Mouse (Mus musculus): ENCODE results near the gene Pald1. TPM values are rescaled to one million over a fixed set of nuclear protein-coding genes. Genes with fewer than 3 reads are reported as not detected.

The Pald1 gene
- polyA plus RNA-seq, 1 experiment from 2014 or later: 3.7 TPM

DNA sequence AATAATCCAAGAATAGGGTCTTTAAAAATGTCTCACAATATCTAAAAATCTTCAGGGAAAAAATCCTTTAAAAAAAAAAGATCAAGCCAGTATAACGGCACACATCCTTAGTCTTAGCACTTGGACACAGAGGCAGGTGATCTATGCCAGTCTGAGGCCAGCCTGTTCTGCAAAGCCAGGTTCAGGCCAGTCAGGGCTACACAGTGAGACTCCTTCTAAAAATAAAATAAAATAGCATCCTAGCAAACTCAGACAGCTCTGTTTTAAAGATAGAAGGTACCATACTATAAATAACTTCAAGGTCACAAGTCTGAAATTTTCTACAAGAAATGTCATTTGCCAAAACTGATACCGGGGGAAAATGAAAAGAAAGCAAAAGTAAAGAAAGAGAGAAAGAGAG lies 93.3 kb downstream of the Pald1 start:
- H3K27ac ChIP-seq (ENCODE audit: low read depth): no peak overlapping the region
- H3K9ac ChIP-seq (replicated peaks): no peak overlapping the region
- 63% methylated on average over 2 of the region's 2 CpGs for WGBS (ENCODE audit: insufficient replicate concordance)
- DNase-seq (no peak), ATAC-seq (no peak)
- no peak overlapping the region for H3K4me2 ChIP-seq (ENCODE audit: low read depth, low read length)
- TF ChIP-seq EP300 (IDR thresholded peaks at IDR 0.05; ENCODE audit: low read depth) (no peak), CTCF (IDR thresholded peaks at IDR 0.05; ENCODE audit: low read depth) (no peak)
- no peaks in the 10 kb centered on the region for H3K27me3 ChIP-seq (ENCODE audit: insufficient read depth, low read length)
- no peak overlapping the region for H3K4me3 ChIP-seq (ENCODE audit: low read depth, low read length)
- no peaks in the 10 kb centered on the region for H3K9me3 ChIP-seq (ENCODE audit: low read length)
- H3K36me3 ChIP-seq (replicated peaks; ENCODE audit: insufficient read depth, low read length): no peaks in the 10 kb centered on the region
- no peaks in the 10 kb centered on the region for H3K4me1 ChIP-seq (ENCODE audit: insufficient read depth)

DNA sequence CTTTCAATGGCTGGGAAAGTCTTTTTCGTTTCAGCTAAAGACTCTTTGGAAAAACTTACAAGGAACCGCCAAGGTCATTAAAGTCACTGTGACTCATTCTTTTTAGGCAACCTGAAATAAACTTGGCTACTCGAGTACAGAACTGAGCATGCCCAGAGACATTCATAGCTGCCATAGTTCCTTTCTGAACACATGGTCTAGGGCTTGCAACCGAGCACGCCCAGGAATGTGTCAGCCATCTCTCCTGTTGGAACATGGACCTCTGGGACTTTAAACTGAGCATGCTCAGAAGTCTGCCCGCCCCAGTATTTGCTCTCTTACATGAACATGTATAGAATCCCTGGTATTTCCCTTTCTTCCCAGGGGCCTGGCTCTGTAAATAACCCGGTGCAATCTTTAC lies 97.1 kb downstream of the Pald1 start:
- H3K9ac ChIP-seq (replicated peaks): no peak overlapping the region
- H3K36me3 ChIP-seq (replicated peaks; ENCODE audit: insufficient read depth, low read length): no peaks in the 10 kb centered on the region
- no peak overlapping the region for H3K27ac ChIP-seq (ENCODE audit: low read depth)
- no peaks in the 10 kb centered on the region for H3K27me3 ChIP-seq (ENCODE audit: insufficient read depth, low read length)
- H3K4me3 ChIP-seq (ENCODE audit: low read depth, low read length): no peak overlapping the region
- no peak for TF ChIP-seq CTCF (IDR thresholded peaks at IDR 0.05; ENCODE audit: low read depth)
- no peak for TF ChIP-seq EP300 (IDR thresholded peaks at IDR 0.05; ENCODE audit: low read depth)
- ATAC-seq (no peak), DNase-seq (no peak)
- WGBS (ENCODE audit: insufficient replicate concordance): 59% methylated on average over 7 of the region's 7 CpGs
- no peak overlapping the region for H3K4me2 ChIP-seq (ENCODE audit: low read depth, low read length)
- no peaks in the 10 kb centered on the region for H3K9me3 ChIP-seq (ENCODE audit: low read length)
- H3K4me1 ChIP-seq (ENCODE audit: insufficient read depth): no peaks in the 10 kb centered on the region

DNA sequence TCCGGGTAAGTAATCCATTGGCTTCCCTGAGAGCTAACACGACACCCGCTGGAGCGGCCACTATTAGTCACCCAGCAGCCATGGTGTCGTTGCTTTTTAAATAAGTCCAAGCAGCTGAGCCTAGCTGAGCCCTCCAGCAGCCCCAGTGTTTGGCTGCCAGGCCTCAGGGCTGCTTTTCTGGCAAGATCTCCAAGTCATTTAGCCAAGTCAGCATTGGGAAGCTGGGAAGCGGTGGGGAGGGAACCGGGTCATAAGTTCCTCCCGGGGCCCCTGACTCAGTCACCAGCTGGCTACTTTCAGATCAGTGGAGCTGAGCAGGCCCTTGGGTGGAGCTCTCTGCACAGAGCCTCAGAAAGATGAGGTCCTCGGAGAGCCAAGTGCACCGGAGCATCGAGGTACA lies 98.1 kb downstream of the Pald1 start:
- Histone ChIP-seq H3K27me3 (ENCODE audit: insufficient read depth, low read length) (no peaks in the 10 kb centered on the region), H3K36me3 (replicated peaks; ENCODE audit: insufficient read depth, low read length) (no peaks in the 10 kb centered on the region), H3K4me3 (ENCODE audit: low read depth, low read length) (no peak overlapping the region), H3K9me3 (ENCODE audit: low read length) (no peaks in the 10 kb centered on the region), H3K4me1 (ENCODE audit: insufficient read depth) (no peaks in the 10 kb centered on the region), H3K4me2 (ENCODE audit: low read depth, low read length) (no peak overlapping the region), H3K9ac (replicated peaks) (no peak overlapping the region), H3K27ac (ENCODE audit: low read depth) (no peak overlapping the region)
- WGBS (ENCODE audit: insufficient replicate concordance): 67% methylated on average over 11 of the region's 11 CpGs
- DNase-seq: no peak
- TF ChIP-seq CTCF (IDR thresholded peaks at IDR 0.05; ENCODE audit: low read depth) (no peak), EP300 (IDR thresholded peaks at IDR 0.05; ENCODE audit: low read depth) (no peak)
- ATAC-seq: no peak

GRCm38 (mm10) chr10:61284309-61284708 lies 99.0 kb downstream of the Pald1 start:
- Histone ChIP-seq H3K9me3 (ENCODE audit: low read length) (no peaks in the 10 kb centered on the region), H3K4me1 (ENCODE audit: insufficient read depth) (no peaks in the 10 kb centered on the region), H3K36me3 (replicated peaks; ENCODE audit: insufficient read depth, low read length) (no peaks in the 10 kb centered on the region), H3K4me2 (ENCODE audit: low read depth, low read length) (no peak overlapping the region), H3K27me3 (ENCODE audit: insufficient read depth, low read length) (no peaks in the 10 kb centered on the region), H3K27ac (ENCODE audit: low read depth) (no peak overlapping the region), H3K9ac (replicated peaks) (no peak overlapping the region), H3K4me3 (ENCODE audit: low read depth, low read length) (no peak overlapping the region)
- ATAC-seq (no peak), DNase-seq (no peak)
- TF ChIP-seq CTCF (IDR thresholded peaks at IDR 0.05; ENCODE audit: low read depth) (no peak), EP300 (IDR thresholded peaks at IDR 0.05; ENCODE audit: low read depth) (no peak)
- 73% methylated on average over 4 of the region's 4 CpGs for WGBS (ENCODE audit: insufficient replicate concordance)

GRCm38 (mm10) chr10:61281115-61281514 lies 102.2 kb downstream of the Pald1 start:
- H3K4me1 ChIP-seq (ENCODE audit: insufficient read depth): peaks cover 5% of the 10 kb centered on the region; the same call in 1 of the 2 replicates
- H3K4me2 ChIP-seq (ENCODE audit: low read depth, low read length): no peak overlapping the region
- TF ChIP-seq CTCF (IDR thresholded peaks at IDR 0.05; ENCODE audit: low read depth) (no peak), EP300 (IDR thresholded peaks at IDR 0.05; ENCODE audit: low read depth) (no peak)
- 67% methylated on average over 5 of the region's 5 CpGs for WGBS (ENCODE audit: insufficient replicate concordance)
- ATAC-seq: no peak
- H3K27me3 ChIP-seq (ENCODE audit: insufficient read depth, low read length): no peaks in the 10 kb centered on the region
- no peak overlapping the region for H3K9ac ChIP-seq (replicated peaks)
- H3K4me3 ChIP-seq (ENCODE audit: low read depth, low read length): no peak overlapping the region
- no peak for DNase-seq
- H3K27ac ChIP-seq (ENCODE audit: low read depth): no peak overlapping the region
- no peaks in the 10 kb centered on the region for H3K36me3 ChIP-seq (replicated peaks; ENCODE audit: insufficient read depth, low read length)
- H3K9me3 ChIP-seq (ENCODE audit: low read length): no peaks in the 10 kb centered on the region

DNA sequence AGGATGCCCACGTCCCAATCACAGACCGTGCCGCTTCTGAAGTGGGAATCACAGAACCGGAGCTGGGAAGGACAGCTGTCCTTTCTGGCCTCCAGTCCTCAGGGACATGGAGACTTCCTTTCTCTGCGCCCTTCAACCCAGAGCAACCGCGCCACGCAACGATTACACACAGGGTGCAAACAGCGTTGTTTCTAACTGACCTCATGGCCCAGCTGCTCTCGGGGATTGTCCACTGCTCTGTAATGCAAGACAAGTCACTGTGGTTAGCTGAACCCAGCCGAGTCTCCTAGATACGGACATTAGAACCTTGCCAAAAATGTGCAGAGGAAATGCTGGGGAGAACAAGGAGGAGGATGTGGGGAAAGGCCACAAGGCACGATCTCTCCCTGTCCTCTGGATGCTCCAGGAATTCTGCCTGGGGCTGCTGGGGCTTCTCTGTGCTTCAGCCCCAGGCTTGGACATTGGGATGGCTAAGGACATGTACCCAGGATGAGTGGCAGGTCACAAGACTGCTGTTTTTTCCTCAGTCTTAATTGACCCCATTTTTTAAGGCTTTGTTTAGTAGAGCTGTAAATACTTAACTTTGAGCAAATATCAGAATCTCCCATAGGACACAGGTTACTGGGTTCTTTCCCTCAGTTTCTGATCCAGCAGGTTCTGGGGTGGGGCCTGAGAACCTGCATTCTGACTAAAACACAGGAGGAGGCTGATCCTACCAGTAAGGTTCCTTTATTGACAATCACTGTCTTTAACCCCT lies 105.2 kb downstream of the Pald1 start:
- peak; percentile 47 for DNase-seq
- H3K4me3 ChIP-seq (ENCODE audit: low read depth, low read length): no peak overlapping the region
- no peak overlapping the region for H3K4me2 ChIP-seq (ENCODE audit: low read depth, low read length)
- peak; percentile 77 for ATAC-seq
- TF ChIP-seq EP300 (IDR thresholded peaks at IDR 0.05; ENCODE audit: low read depth): no peak
- no peak for TF ChIP-seq CTCF (IDR thresholded peaks at IDR 0.05; ENCODE audit: low read depth)
- H3K4me1 ChIP-seq (ENCODE audit: insufficient read depth): peaks cover 5% of the 10 kb centered on the region; the same call in 1 of the 2 replicates
- H3K9ac ChIP-seq (replicated peaks): no peak overlapping the region
- 0 out of 2 replicates have a peak, but pooled peaks cover 4% of the 10 kb centered on the region for H3K27me3 ChIP-seq (ENCODE audit: insufficient read depth, low read length)
- H3K27ac ChIP-seq (ENCODE audit: low read depth): peak overlapping the region; percentile 66
- H3K9me3 ChIP-seq (ENCODE audit: low read length): no peaks in the 10 kb centered on the region
- WGBS (ENCODE audit: insufficient replicate concordance): 37% methylated on average over 14 of the region's 14 CpGs
- no peaks in the 10 kb centered on the region for H3K36me3 ChIP-seq (replicated peaks; ENCODE audit: insufficient read depth, low read length)
